Mouse (Mus musculus) heart, embryonic 13.5 days (tissue): Measurements from ENCODE around the gene Vax2. TPM values are rescaled to one million over a fixed set of nuclear protein-coding genes. Genes with fewer than 3 reads are reported as not detected.

Experiments used
- ATAC-seq: fragments of 200-750 bp; cut with Nextera tagmentation; 2 replicates; pipeline ENCODE4 v1.8.0; 2017; ENCODE audit warnings: moderate TSS enrichment; ENCODE audit not compliant: insufficient number of reproducible peaks, low FRiP score, low TSS enrichment; ENCODE audit errors: extremely low read depth
- H3K27ac ChIP-seq: fragments of 300-500 bp; sonication (generic); replicated peaks from 2 replicates; pipeline ENCODE4 v1.5.1; 2015; ENCODE audit warnings: moderate library complexity, mild to moderate bottlenecking, inconsistent platforms
- H3K27me3 ChIP-seq: fragments of 300-500 bp; sonication (generic); replicated peaks from 2 replicates; pipeline ENCODE4 v1.6.1; 2015; ENCODE audit warnings: mild to moderate bottlenecking, inconsistent platforms
- H3K36me3 ChIP-seq: fragments of 300-500 bp; sonication (generic); 2 replicates; pipeline ENCODE4 v1.6.1; 2015; ENCODE audit warnings: mild to moderate bottlenecking, inconsistent platforms
- H3K4me1 ChIP-seq: fragments of 300-500 bp; sonication (generic); 2 replicates; pipeline ENCODE4 v1.6.1; 2015; ENCODE audit warnings: inconsistent platforms
- H3K4me2 ChIP-seq: fragments of 300-500 bp; sonication (generic); 2 replicates; pipeline ENCODE4 v1.6.1; 2015; ENCODE audit warnings: inconsistent platforms, mild to moderate bottlenecking, moderate library complexity
- H3K4me3 ChIP-seq: fragments of 300-500 bp; sonication (generic); 2 replicates; pipeline ENCODE4 v1.5.1; 2015; ENCODE audit warnings: moderate library complexity, mild to moderate bottlenecking, inconsistent platforms
- H3K9ac ChIP-seq: fragments of 300-500 bp; sonication (generic); 2 replicates; pipeline ENCODE4 v1.6.1; 2015; ENCODE audit warnings: inconsistent platforms, mild to moderate bottlenecking, moderate library complexity
- H3K9me3 ChIP-seq: fragments of 300-500 bp; sonication (generic); 2 replicates; pipeline ENCODE4 v1.6.1; 2016; ENCODE audit warnings: inconsistent platforms
- WGBS: fragments of 180-500 bp; shearing (Covaris S2); methylation state at CpG from one replicate; pipeline ENCODE4 v1.1.7; 2015; ENCODE audit warnings: mixed read lengths; 5-methylcytosine and 5-hydroxymethylcytosine counted together
- polyA plus RNA-seq: library from polyadenylated mRNA; unstranded; fragments of >200 nt; fragmentation: Nextera tagmentation; extraction: Ambion mirVana; gene quantifications from 2 replicates; pipeline ENCODE4 v1.2.1, GENCODE M21; 2015

The Vax2 gene
- polyA plus RNA-seq = not detected in 2 replicates

DNA sequence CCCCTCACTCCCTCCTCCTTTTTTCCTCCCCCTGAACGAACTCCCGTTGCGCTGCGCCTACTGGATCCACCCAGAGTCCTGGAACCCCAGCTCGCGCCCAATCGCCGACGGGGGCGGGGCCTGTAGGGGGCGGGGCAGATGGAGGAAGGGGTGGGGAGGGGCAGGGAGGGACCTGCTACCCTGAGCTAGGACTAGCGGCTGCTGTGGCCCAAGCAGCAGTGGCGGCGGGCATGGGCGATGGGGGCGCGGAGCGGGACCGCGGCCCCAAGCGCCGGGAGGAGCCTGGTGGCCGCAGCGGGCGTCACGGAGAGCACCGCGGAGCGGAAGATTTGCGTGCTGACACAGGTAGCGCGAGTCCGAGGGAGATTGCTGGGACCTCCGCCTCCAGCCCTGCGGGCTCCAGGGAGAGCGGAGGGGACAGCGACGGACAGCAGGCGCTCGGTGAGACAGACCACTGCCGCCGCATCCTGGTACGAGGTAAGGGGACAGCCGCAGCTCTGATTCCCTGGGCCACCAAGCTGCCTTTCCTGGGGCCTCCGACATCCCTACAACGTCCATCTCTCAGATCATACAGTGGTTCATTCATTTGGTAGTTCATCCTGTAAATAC, at the start of gene Vax2:
Gene Vax2 (plus strand): TSS at position 198 of the 609 bp plus-strand sequence.
- Histone ChIP-seq H3K27me3 (peaks cover 100% of the 10 kb centered on the region), H3K9me3 (no peaks in the 10 kb centered on the region), H3K4me3 (peak within 1 kb of the TSS; percentile 56), H3K4me2 (peak within 1 kb of the TSS; percentile 86), H3K4me1 (peaks cover 38% of the 10 kb centered on the region), H3K9ac (peak within 1 kb of the TSS; percentile 37), H3K36me3 (no peaks in the 10 kb centered on the region), H3K27ac (no peak within 1 kb of the TSS)
- WGBS = under 1% methylated on average over 46 of the region's 46 CpGs
- peak; percentile 49; the same call in 1 of the 2 replicates for ATAC-seq

DNA sequence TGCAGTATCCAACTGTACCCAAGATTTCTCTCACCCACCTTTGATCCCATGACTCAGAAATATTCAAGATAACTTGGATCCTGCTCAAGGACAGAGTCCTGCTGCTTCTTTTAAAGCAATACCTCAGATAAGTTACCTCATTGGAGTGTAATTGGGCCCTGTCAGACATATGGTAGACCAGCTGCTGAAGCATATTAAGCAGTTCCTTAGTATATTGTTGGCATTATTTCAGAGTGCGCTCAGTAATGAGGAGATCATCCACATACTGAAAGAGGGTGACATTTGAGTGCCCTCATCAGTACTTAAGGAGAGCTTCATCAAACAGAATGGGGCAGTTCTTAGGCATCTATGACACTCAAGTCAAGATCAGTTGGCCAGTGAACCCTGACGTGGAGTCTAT, 46.1 kb upstream of the Vax2 start:
- no peak overlapping the region for H3K27ac ChIP-seq
- no peak overlapping the region for H3K9ac ChIP-seq
- peaks cover 6% of the 10 kb centered on the region; the same call in 1 of the 2 replicates for H3K27me3 ChIP-seq
- 79% methylated on average over 2 of the region's 2 CpGs for WGBS
- no peaks in the 10 kb centered on the region for H3K36me3 ChIP-seq
- H3K9me3 ChIP-seq = no peaks in the 10 kb centered on the region
- no peak for ATAC-seq
- no peak overlapping the region for H3K4me3 ChIP-seq
- no peak overlapping the region for H3K4me2 ChIP-seq
- no peaks in the 10 kb centered on the region for H3K4me1 ChIP-seq

DNA sequence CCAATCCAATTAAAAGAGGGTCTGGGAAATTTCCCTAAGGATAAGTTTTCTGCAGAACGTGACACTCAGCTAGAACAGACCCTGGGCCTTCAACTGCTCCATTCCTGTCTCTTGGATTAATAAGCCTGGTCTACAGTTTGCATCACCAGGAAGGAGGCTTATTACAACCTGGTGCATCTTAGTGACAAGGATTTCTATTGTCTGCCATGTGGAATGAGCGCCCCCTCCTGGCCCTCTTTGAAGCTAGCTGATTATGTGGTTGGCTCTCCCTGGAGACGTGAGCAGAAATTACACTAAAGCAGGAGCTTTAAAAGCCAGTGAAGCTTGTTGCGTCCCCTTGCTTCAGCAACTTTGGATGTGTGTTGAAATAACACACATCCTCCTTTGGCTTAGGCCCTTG, 37.7 kb upstream of the Vax2 start:
- H3K36me3 ChIP-seq = no peaks in the 10 kb centered on the region
- no peaks in the 10 kb centered on the region for H3K4me1 ChIP-seq
- no peaks in the 10 kb centered on the region for H3K9me3 ChIP-seq
- H3K4me2 ChIP-seq = no peak overlapping the region
- H3K27ac ChIP-seq = no peak overlapping the region
- WGBS = 9% methylated on average over 4 of the region's 4 CpGs
- peaks cover 35% of the 10 kb centered on the region for H3K27me3 ChIP-seq
- no peak overlapping the region for H3K4me3 ChIP-seq
- no peak overlapping the region for H3K9ac ChIP-seq
- ATAC-seq = no peak

DNA sequence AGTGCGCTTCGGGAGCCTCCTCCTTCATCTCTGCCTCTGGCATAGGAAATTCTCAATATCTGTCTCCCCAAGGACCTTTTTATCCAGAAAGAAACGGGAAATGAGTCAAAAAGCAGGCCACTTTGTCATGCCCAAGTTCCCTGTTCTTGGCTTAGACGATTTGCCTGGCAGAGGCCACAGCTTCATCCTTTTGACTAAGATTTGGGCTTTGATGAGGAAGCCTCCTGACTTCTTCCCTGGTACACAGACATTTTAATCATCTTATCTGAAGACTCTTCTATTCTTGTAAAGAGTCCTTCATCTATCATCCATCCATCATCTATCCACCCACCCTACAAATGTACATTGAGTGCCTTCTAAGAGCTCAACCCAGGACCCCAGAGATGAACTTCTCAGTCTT, 33.3 kb upstream of the Vax2 start, which contains the start of gene Cd207:
Gene Cd207 (minus strand): TSS at position 101 of the 400 bp plus-strand sequence.
- Histone ChIP-seq H3K27me3 (peaks cover 48% of the 10 kb centered on the region), H3K4me3 (no peak within 1 kb of the TSS), H3K4me1 (no peaks in the 10 kb centered on the region), H3K36me3 (no peaks in the 10 kb centered on the region), H3K9ac (no peak within 1 kb of the TSS), H3K4me2 (no peak within 1 kb of the TSS), H3K9me3 (no peaks in the 10 kb centered on the region), H3K27ac (no peak within 1 kb of the TSS)
- ATAC-seq = no peak
- 54% methylated on average over 4 of the region's 4 CpGs for WGBS

DNA sequence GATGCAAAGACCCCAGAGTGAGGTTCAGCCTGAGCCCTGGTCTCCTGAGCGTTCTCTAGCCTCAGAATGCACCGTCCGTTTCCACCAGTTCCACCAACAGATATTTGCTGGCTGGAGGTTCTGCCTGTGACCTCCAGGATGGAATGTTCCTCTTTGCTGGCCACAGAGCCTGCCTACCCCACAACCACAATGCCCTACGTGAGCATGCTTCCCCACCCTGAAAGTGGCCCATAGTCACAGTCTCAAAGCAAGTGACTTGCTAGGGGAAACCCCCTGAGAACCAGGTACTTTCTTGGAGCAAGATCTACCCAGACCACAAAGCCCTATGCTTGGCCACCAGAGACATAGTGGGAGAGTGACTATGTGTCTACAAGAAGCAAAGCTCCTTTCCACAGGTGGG, 21.7 kb upstream of the Vax2 start:
- H3K27ac ChIP-seq = no peak overlapping the region
- ATAC-seq = no peak
- no peak overlapping the region for H3K4me2 ChIP-seq
- no peaks in the 10 kb centered on the region for H3K36me3 ChIP-seq
- peaks cover 97% of the 10 kb centered on the region for H3K27me3 ChIP-seq
- no peaks in the 10 kb centered on the region for H3K9me3 ChIP-seq
- H3K9ac ChIP-seq = no peak overlapping the region
- 0 out of 2 replicates have a peak, but pooled peaks cover 8% of the 10 kb centered on the region for H3K4me1 ChIP-seq
- WGBS = 71% methylated on average over 4 of the region's 4 CpGs
- H3K4me3 ChIP-seq = no peak overlapping the region

DNA sequence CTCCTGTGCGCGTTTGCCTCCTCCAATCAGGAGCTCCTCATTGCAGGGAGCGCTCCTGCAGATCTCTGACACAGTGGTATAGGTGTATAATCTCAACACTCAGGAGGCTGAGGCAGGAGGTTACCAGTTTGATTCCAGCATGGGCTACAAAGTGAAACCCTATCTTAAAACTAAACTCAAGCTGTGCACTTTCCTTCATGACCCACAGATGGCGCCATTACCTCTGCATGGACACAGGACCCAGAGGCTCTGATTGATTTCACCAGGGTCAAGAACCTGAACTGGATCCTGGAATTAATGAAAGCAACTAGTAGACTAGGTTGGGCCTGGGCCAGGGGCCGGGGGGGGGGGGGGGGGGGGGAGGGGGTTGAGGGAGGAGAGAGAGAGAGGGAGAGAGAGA, 20.8 kb upstream of the Vax2 start:
- Histone ChIP-seq H3K36me3 (no peaks in the 10 kb centered on the region), H3K27ac (no peak overlapping the region), H3K4me3 (no peak overlapping the region), H3K4me1 (0 out of 2 replicates have a peak, but pooled peaks cover 8% of the 10 kb centered on the region), H3K9me3 (no peaks in the 10 kb centered on the region), H3K9ac (no peak overlapping the region), H3K27me3 (peaks cover 97% of the 10 kb centered on the region), H3K4me2 (no peak overlapping the region)
- ATAC-seq = no peak
- WGBS = 25% methylated on average over 4 of the region's 5 CpGs

DNA sequence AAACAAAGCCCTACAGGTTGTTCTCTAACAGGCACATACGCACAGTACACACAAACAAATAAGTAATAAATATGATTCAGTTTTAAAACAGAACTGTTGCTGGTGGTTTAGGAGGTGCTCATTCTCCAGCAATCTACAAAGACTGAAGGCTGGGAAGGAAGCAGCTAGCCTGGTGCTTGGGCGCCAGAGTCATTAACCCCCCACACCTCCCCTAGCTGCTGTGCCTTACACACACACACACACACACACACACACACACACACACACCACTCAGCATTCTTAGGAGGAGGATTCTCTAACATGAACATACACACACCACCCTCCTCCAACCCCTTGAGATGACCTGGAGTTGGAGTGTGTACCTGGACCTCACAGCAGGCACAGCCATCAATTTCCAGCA, 20.1 kb upstream of the Vax2 start:
- Histone ChIP-seq H3K4me1 (0 out of 2 replicates have a peak, but pooled peaks cover 8% of the 10 kb centered on the region), H3K36me3 (no peaks in the 10 kb centered on the region), H3K9ac (no peak overlapping the region), H3K4me3 (no peak overlapping the region), H3K4me2 (no peak overlapping the region), H3K27ac (no peak overlapping the region), H3K27me3 (peaks cover 97% of the 10 kb centered on the region), H3K9me3 (no peaks in the 10 kb centered on the region)
- ATAC-seq = no peak
- 58% methylated on average over 2 of the region's 2 CpGs for WGBS

DNA sequence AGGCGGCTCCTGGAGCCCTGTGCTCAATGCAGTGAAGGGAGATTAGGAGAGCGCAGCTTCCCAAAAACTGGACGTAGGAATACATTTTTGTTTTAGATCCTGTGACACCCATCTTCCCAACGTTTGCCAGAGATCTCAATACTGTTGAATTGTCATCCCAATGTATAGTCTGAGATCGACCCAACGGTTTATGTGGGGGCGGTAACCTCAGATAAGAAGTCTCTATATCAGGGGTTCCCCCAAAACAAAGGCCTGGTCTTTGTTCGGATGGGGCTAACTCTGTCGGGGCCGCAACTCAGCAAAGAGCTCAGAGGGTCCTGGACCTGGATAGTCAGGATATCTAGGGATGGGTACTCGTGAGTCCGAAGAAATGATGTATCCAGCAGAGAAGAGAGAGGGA, 18.1 kb upstream of the Vax2 start:
- no peak overlapping the region for H3K27ac ChIP-seq
- under 1% methylated on average over 12 of the region's 12 CpGs for WGBS
- ATAC-seq = no peak
- H3K36me3 ChIP-seq = no peaks in the 10 kb centered on the region
- no peaks in the 10 kb centered on the region for H3K9me3 ChIP-seq
- 0 out of 2 replicates have a peak, but pooled peaks cover 8% of the 10 kb centered on the region for H3K4me1 ChIP-seq
- no peak overlapping the region for H3K4me2 ChIP-seq
- H3K4me3 ChIP-seq = no peak overlapping the region
- H3K9ac ChIP-seq = no peak overlapping the region
- peaks cover 97% of the 10 kb centered on the region for H3K27me3 ChIP-seq

DNA sequence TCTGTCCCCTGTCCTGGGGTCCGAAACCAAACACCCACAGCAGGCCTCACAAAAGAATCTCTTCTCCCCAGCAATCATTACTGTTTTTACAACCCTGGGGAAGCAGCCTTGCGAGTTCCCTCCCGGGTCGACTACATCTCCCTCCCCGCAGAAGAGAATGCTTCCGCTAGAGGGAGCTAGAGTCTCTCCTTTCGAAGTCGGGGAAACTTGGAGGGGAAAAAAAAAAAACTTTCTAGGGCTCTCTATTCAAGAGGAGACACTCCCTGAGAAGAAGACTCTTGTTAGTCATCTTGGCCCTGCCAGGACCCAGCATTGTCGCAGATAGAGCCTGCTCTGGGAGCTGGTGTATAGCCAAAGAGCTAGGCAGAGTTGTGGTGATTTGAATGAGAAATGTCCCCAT, 17.2 kb upstream of the Vax2 start:
- no peak overlapping the region for H3K4me3 ChIP-seq
- no peak for ATAC-seq
- 0 out of 2 replicates have a peak, but pooled peaks cover 8% of the 10 kb centered on the region for H3K4me1 ChIP-seq
- WGBS = 1% methylated on average over 9 of the region's 9 CpGs
- H3K27me3 ChIP-seq = peaks cover 97% of the 10 kb centered on the region
- H3K27ac ChIP-seq = no peak overlapping the region
- no peaks in the 10 kb centered on the region for H3K36me3 ChIP-seq
- H3K9me3 ChIP-seq = no peaks in the 10 kb centered on the region
- no peak overlapping the region for H3K4me2 ChIP-seq
- no peak overlapping the region for H3K9ac ChIP-seq

DNA sequence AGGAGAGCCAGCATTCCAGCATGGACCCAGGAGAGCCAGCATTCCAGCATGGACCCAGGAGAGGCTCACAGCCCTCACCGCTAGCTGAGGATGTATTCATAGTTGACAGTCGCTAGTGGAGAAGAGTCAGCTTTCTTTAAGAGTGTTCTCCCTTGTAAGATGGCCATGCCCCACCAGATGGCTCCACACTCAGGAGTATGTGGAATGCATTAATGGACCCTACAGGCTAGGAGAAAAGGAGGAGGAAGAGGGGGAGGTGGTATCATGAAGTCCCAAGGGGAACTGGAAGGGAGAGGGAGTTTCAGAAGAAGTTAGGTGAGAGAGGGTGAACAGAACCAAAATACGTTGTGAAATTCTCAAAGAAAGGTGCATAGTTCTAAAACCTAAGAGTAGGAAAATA, 15.3 kb upstream of the Vax2 start:
- 4% methylated on average over 3 of the region's 3 CpGs for WGBS
- Histone ChIP-seq H3K4me1 (0 out of 2 replicates have a peak, but pooled peaks cover 8% of the 10 kb centered on the region), H3K4me2 (no peak overlapping the region), H3K27me3 (peaks cover 99% of the 10 kb centered on the region), H3K4me3 (no peak overlapping the region), H3K36me3 (no peaks in the 10 kb centered on the region), H3K9me3 (no peaks in the 10 kb centered on the region), H3K27ac (no peak overlapping the region), H3K9ac (no peak overlapping the region)
- ATAC-seq = no peak

DNA sequence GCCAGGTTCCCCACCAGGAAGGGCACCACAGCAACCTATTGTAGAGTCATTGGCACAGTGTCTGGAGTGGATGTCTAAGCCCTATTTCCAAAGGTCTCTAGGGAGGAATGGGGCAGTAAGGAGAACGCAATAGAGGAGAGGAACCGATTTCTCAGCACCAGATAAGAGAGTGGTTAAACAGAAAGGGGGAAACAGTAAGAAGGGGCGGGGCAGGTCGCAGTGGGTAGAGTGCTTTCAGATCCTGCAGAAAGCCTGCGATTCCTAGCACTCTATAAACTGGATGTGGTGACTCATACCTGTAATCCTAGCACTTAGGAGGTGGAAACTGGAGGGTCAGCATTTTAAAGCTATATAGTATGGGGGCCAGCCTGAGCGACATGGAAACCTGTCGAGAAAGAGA, 14.4 kb upstream of the Vax2 start:
- H3K36me3 ChIP-seq = no peaks in the 10 kb centered on the region

DNA sequence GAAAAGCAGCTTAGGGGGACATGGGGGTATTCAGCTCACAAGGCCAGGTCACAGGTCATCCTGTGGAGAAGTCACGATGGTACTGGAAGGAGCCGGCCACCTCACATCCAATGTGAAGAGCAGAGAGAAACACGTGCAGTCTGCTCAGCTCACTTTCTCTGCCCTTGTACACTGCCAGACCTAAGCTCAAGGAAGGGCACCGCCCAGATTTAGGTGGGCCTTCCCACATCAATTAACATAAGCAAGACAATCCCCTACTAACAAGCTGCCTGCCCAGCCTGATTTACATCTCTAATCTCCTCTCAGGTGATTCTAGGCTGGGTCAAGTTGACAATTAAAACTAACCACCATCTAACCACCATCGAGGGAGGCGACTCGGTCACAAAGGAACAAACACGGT, 13.1 kb upstream of the Vax2 start:
- H3K4me2 ChIP-seq = no peak overlapping the region
- peaks cover 14% of the 10 kb centered on the region for H3K4me1 ChIP-seq
- no peak overlapping the region for H3K27ac ChIP-seq
- no peak for ATAC-seq
- H3K4me3 ChIP-seq = no peak overlapping the region
- H3K27me3 ChIP-seq = peaks cover 96% of the 10 kb centered on the region
- H3K36me3 ChIP-seq = no peaks in the 10 kb centered on the region
- H3K9ac ChIP-seq = no peak overlapping the region
- H3K9me3 ChIP-seq = no peaks in the 10 kb centered on the region
- 3% methylated on average over 8 of the region's 8 CpGs for WGBS

More for the DNA sequence above, 14.4 kb upstream of the Vax2 start:
- H3K4me1 ChIP-seq = 0 out of 2 replicates have a peak, but pooled peaks cover 8% of the 10 kb centered on the region
- peaks cover 99% of the 10 kb centered on the region for H3K27me3 ChIP-seq
- no peaks in the 10 kb centered on the region for H3K9me3 ChIP-seq
- no peak for ATAC-seq
- no peak overlapping the region for H3K27ac ChIP-seq
- WGBS = 1% methylated on average over 7 of the region's 7 CpGs
- H3K9ac ChIP-seq = no peak overlapping the region
- no peak overlapping the region for H3K4me2 ChIP-seq
- no peak overlapping the region for H3K4me3 ChIP-seq
